Mouse (Mus musculus) mouse embryonic stem cell (cell line): ENCODE measurements around the gene Rbm18.

Experiments used
- in situ Hi-C, 2 experiments: fragments of 300-500 bp; cut with MboI; formaldehyde crosslinking; loops; 1 replicate in 1 of 2; 3 replicates in 1 of 2; pipeline ENCODE4 v1.14.3; 2019 to 2020; ENCODE audit warnings: low sequenced_read_pairs in 2 of 2, low pct_unique_long_range_greater_than_20kb in 1 of 2, mixed read lengths in 1 of 2; ENCODE audit not compliant: unreplicated experiment in 1 of 2

Gene Rbm18

DNA sequence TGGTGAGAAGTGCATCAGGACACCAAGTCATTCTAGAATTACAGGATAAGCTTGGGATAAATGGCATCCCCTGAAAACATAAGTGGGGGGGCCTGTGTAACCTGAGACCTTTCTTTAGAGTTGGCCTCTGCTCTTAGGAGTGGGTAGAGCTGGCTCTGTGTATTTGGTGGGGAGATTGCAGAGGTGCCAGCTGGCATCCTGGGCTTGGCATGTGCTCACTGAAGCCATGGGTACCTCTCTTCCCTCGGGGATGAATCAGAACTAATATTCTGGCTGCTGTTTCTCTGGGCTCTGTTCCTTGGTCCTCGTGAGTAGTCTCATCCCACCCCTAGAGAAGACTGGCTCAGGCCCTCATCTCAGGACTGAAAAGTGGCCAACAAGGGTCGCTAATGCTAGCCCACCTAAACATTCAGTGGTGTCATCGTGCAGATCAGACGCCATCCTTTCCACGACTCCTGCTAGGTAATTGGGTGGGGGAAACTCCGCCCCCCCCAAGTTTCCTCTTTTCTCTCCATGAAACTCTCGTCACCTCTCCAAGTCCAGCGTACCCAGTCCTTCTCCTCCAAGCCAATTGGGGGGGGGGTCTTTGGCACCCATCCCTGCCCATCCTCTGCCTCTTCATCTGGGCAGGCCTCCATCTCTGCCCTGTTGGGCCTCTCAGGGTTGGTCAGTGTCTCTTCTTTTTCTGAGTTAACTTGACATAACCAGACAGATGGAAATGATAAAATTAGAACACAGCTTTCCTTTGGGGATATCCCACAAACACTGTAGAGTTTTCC is 53.6 kb downstream of the Rbm18 start:
- in situ Hi-C loops = no loop called here

DNA sequence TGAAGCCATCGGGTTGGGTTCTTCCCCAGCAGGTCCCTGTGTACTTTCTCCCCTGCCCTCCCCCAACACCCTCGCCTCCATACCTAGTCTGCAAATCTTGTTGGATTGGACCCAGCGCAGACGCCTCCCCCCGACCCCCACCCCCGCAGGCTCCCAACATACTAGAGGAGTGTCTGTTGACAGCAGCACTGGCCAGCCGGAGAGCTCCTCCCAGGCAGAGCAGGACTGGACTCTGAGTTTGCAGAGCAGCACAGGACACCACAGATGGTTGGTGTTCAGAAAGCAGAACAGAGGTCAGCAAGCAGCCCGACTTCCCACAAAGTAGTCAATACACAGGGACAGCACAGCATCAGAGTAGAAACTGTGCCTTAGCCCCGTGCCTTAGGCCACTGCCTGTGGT is 55.1 kb downstream of the Rbm18 start:
- in situ Hi-C loops = no loop called here

- in situ Hi-C loops = no loop called here
Measured at GRCm38 (mm10) chr2:36077160-36077761, 59.3 kb downstream of the Rbm18 start.

DNA sequence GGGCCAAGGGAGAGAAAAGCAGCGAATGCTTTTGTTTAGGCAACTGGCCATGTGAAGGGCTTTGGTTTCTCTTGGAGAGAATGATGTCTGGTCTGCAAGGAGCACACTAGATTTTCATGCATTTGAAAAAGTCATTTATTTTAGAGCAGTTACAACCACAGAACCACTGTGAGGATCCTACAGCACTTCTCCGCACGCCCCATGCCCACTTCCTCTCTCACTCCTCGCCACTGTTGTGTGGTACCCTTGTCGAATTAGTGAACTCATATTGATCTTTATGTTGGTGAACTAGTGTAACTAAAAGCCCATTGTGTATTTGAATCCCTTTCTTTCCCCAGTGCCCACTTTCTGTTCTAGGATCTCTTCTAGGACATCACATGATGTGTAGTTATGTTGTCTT is 61.4 kb downstream of the Rbm18 start:
- in situ Hi-C loops = no loop called here

GRCm38 (mm10) chr2:36073781-36074180 is 62.8 kb downstream of the Rbm18 start:
- in situ Hi-C loops = no loop called here

DNA sequence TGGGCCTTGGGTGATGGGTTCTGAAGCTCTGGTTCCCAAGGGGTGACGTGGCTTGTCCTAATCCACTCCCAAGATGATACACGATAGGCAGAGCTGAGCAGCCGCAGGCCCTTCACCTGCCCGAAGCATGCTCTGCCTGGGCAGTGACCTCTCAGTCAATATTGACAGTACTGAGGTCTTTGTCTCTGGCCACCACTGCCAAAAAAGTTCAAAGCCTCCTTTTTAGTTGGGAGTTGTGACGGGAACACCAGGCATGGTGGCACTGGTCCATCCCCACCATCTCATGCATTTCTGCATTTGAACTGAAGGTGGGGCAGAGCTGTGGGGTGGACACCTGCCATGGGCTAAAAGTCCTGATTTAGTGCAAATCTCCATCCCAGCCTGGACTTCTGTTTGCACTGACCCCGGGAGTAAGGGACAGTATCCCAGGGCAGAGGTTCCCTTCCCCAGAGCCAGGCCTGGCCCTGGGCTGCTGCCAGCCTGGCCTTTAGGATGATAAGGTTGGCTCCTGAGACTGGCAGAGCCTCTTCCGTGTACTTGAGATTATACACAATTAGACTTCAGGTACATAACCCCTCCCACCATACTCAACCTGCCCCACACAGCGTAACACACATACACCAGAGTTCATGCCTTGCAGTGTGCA is 64.8 kb downstream of the Rbm18 start:
- in situ Hi-C loops = no loop called here

- in situ Hi-C loops = no loop called here
Measured at GRCm38 (mm10) chr2:36067132-36067531, 69.4 kb downstream of the Rbm18 start.
